Mouse (Mus musculus): ENCODE data around the gene Clic3. TPM values are rescaled to one million over a fixed set of nuclear protein-coding genes. Genes with fewer than 3 reads are reported as not detected.

Gene Clic3
- total RNA-seq, 2 experiments from 2014 or later: 0.59 to 1.2 TPM

DNA sequence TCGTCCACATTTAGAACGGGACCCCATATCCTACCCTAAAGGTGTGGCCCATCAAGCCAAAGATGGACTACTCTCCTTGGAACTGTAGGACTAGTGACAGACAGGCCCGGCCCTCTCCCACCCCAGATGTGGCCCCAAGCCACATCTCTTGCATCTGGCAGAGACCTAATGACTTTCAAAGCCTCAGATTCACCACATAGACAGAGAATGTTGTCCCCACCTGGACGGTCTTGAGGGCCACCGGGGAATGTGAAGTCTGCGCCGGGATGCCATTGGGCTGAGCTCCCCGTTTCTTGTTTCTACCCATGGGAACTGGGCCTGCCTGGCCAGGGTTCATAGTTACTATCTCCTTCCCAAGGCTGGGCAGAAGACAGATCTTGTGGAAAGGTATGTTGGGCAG, 20.9 kb downstream of the Clic3 start:
- intact Hi-C loops (cut with DNase I): no loop called here
- DNase-seq (ENCODE audit: low spot score in 2 of 2): no peak

DNA sequence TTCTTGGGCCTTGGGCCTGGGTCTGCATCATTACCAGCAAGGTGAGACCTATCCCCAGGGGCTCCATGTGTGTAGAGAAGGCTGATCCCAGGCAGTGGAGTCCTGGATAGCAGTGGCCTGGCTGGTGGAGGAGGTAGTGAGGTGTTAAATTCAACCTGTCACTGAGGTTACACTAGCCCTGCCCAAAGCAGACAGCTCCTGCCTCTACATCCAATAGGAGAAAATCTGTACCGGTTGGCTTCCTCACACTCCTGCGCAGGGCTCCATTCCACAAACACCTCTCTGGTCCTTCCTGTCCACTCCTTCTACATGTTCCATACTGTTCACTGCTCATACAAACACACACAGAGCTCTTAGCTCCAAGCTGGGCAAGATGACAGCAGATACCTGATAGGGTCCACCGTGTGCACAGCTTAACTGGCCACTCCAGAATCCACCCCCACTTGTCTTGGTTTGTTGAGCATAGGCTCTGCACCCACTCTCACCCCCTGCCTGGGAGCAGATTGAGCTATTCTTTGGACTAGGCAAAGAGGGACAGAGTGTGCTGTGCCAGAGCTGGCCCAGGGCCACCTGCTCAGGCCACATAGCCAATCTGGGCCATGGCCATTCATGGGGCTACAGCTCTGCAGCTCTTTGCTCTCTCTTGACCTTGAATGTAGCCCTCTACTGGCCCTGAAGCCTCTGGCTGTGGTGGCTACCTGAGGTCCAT, 21.5 kb downstream of the Clic3 start:
- peak; percentile 50 to 59 for DNase-seq (ENCODE audit: low spot score in 2 of 2)
- intact Hi-C loops (cut with DNase I): no loop called here

DNA sequence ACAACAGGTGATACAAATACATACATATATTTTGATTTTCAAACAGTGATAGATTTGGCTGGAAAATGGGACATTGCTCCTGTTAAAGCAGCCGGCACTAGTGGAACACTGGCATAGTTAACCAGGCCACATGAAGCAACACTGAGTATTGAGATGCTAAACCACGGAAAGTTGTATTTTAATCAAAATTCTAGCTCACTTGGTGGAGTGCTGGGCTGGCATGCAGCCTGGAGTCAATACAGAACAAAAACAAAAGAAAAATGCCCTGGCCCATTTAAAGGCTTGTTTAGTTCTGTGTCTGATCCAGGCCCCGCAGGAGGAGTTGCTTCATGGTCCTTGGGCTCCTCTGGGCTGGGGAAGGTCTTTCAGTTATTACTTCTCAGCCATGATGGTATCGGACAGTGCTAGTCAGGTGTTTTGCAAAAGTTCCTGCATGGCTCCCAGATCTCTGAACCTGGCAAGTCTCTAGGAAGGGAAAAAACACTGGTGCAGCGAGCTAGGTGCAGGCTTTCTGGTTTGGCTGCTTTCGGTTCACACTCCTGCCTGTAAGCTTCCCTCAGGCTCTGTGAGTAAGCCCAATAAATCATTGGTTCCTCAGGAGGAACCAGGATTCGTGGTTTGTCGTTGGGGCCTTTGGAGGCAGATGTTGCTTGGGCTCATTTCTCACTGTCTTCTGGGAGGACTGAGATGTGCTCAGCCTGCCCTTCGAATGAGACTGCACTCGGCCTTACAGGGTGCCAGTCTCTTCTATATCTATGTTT, 23.1 kb downstream of the Clic3 start:
- intact Hi-C loops (cut with DNase I): no loop called here
- no peak for DNase-seq (ENCODE audit: low spot score in 2 of 2)

DNA sequence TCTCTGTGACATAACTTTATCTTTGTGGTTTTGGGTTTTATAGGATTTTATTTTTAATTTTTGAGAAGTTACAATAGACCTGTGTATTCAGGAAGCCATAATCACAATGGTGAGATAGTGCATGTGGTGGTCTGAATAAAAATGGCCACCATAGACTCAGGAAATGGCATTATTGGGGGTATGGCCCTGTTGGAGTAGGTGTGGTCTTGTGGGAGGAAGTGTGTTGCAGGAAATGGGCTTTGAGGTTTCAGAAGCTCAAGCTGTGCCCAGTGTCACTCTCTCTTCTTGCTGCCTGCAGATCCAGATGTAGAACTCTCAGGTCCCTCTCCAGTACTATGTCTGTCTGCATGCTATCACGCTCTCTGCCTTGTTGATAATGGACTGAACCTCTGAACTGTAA, 23.9 kb downstream of the Clic3 start:
- no peak for DNase-seq (ENCODE audit: low spot score in 2 of 2)
- intact Hi-C loops (cut with DNase I): no loop called here

DNA sequence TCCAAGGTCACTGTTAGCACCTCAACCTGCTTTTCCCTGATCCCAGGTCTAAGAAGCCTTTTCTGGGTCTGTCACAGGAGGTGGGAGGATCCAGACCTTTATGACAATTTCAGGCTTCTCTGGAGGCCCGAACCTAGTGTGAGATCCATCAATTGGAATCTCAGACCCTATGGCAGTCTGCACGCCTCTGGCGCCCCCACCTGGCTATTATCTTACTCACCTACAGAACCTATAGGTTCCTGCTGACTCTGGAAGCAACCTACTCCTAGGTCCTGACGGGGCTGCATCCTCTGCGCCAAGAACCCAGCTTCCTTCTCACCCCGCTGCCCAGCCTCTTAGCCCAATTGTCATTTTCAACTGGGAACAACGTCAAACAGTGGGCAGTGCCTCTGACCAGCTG, 26.3 kb downstream of the Clic3 start:
- intact Hi-C loops (cut with DNase I): no loop called here
- DNase-seq (ENCODE audit: low spot score in 2 of 2): no peak

DNA sequence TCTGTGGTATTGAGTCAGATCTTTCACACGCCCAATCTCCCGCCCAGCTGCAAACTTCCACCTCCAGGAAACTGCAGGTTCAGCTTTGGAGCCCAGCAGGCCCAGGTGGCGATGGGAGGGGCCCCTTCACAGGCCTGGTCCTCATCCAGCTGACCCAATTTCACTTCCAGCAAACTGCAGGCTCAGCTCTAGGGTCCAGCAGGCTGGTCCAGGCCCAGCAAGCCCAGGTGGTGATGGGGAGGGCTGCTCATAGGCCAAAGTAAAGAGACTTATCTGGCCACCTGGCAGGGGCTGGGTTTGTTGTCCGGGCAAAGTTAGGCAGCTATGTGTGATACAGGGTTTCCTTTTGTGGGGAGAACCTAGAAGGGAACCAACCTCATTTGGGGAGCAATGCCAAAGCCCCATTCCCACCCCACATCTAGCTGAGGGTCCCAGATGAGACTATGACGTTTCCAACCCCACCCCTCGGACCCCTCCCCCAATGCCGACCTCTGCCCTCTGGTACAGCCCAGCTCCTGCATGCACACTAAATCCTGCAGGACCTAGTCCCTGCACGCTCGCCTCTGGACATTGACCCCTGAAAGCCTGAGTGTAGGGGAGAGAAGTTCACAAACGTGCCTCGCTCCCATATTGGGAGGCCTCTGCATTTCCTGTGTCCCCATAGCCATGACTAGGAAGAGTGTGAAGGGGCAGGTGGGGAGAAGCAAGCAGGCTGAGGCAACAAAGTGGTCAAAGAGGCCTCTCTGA, 28.4 kb downstream of the Clic3 start:
- no peak for DNase-seq (ENCODE audit: low spot score in 2 of 2)
- intact Hi-C loops (cut with DNase I): no loop called here

DNA sequence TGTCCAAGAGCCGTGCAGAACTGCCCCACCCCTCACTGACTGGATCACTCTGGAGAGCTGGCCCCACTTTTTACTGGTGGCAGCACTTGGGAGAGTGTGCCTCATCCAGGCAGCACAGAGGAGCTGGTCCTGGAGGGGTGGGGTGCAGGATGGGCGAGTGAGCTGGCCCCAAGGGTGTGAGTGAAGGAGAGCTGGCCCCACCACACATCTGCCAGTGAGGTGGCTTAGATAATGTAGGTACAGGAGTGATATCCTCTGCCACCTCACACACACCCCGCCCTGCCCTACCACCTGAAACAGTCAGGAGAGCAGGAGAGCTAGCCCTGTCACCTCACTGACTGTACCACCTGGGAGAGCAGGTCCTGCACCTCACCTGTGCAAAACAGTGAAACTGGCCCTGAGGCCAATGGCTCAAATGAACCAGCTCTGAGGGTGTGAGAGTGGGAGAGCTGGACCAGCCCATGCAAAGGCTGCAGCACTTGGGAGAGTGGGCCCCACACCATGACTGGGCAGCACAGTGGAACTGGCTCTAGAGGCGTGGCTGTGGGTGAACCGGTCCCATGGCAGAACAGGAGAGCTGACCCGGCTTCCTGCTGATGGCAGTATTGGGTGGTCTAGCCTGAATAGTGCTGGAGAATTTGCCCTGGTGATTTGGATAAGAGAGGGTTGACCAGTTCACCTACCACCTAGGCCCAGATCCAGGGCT, 31.5 kb downstream of the Clic3 start:
- no peak for DNase-seq (ENCODE audit: low spot score in 2 of 2)
- intact Hi-C loops (cut with DNase I): no loop called here

DNA sequence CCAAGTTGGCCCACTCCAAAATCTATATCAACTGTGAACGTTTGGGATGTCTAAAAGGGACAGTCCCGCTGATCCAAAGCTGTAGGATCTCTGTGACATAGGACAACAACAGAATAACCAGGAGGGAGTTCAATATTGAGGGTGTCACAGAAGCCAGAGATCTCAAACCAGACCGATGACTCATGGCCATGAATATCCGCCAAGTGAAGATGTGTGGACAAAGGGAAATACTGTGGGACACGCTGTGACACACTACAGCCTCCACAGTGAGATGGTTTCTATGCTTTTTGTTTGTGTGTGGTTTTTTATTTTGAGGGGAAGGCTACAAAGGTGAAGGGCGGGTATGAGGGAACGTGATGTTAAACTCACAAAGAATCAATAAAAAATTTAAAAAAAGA, 32.0 kb downstream of the Clic3 start:
- intact Hi-C loops (cut with DNase I): no loop called here
- no peak for DNase-seq (ENCODE audit: low spot score in 2 of 2)

DNA sequence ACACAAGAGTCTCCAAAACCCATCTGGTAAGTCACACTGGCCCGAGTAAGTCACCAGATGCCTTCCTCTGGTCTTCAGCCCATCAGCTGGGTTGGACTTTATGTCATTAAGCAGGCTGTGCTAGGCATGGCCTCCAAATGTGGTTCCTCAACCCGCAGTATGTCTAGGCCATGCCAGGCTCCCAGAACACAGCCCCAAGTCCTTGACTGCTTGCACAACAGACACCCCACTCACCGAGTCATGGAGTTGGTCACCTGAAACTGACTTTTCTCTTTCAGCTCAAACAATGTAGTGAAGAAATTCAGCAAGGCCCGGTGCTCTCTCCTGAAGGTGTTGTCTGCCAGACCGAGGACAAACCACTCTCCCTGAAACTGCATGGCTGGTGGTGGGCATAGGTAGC, 36.4 kb downstream of the Clic3 start:
- intact Hi-C loops (cut with DNase I): no loop called here
- no peak for DNase-seq (ENCODE audit: low spot score in 2 of 2)

DNA sequence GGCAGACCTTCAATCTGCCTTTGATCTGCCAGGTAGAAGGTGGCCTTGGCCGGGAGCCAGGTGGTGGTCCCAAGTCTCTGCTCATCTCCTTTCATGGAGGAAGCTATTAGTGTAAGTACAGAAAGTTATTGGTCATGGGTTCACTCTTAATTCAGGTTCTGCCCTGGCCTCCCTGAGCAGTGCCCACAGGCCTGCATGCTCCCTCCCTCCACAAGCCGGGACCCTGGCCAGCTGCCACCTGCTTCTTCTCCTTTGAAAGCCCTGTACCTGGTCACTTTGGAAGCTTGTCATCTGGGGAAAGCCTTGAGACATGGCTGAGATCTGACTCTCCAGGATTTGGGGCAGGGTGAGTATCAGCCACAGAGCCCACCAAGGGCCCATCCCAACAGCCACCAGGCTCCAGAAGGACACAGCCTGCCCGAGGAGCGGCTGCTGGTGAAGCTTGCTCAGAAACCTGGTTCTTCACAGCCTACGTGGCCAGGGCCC, 36.9 kb downstream of the Clic3 start, which contains the start of gene Lcn12:
Gene Lcn12, minus strand, starts transcription at position 436 of the 486 bp plus-strand sequence.
- intact Hi-C loops (cut with DNase I): no loop called here
- no peak for DNase-seq (ENCODE audit: low spot score in 2 of 2)

DNA sequence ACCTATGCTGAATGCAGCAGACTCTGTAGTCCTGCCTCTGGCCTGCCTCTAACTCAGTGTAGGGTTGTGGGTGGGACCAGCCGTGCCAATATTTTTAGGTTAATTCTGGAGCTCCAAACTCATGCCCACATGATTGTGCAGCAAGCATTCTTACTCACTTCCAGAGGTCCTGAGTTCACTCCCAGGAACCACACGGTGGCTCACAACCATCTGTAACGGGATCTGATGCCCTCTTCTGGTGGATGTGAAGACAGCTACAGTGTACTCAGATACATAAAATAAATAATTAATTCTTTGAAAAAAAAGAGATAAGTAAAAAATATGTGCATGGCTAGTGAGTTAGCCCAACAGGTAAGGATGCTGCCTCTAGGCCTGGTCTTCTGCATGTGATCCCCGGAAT, 39.8 kb downstream of the Clic3 start:
- intact Hi-C loops (cut with DNase I): loop anchor here (5.0 kb wide), 2 partner anchors 34 to 69 kb away; partner anchors contain the start of genes Abca2 and Paxx
- DNase-seq (ENCODE audit: low spot score in 2 of 2): peak in 1 of 2 experiments; percentile 43

DNA sequence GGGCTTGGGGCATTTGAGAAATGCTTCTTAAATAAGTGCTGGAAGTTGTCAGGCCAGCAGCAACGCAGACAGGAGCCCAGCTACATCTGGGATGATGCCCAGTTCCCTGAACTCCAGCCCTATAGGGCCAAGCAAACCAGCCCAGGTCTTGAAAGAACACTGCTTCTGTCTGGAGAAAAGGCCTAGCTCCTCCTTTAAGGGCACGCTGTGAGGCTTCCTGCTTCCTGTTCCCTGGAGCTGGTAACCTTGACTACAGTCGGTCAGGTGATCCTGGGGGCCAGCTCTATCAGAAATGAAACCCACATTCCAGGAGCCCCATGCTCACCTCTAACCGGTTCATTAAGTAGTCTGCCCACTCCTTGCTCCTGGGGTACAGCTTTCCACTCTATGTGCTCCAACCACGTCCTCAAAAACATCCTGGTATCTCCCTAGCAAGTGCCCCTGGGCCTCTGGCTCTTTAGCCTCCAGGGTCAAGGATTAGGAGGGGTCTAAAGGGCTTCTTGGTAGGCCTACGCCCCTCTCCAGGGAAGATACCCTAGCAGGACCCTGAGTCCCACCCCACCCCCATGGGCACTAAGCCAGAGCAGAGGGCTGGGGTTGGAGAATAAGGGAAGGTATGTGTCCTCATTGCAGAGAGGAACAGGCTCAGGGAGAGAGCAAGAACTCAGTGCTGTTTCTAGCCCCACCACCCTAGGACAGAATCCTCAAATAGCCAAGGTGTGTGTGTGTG, 41.4 kb downstream of the Clic3 start:
- intact Hi-C loops (cut with DNase I): loop anchor here (5.0 kb wide), 2 partner anchors 36 to 71 kb away; partner anchors contain the start of genes Abca2 and Paxx
- no peak for DNase-seq (ENCODE audit: low spot score in 2 of 2)

DNA sequence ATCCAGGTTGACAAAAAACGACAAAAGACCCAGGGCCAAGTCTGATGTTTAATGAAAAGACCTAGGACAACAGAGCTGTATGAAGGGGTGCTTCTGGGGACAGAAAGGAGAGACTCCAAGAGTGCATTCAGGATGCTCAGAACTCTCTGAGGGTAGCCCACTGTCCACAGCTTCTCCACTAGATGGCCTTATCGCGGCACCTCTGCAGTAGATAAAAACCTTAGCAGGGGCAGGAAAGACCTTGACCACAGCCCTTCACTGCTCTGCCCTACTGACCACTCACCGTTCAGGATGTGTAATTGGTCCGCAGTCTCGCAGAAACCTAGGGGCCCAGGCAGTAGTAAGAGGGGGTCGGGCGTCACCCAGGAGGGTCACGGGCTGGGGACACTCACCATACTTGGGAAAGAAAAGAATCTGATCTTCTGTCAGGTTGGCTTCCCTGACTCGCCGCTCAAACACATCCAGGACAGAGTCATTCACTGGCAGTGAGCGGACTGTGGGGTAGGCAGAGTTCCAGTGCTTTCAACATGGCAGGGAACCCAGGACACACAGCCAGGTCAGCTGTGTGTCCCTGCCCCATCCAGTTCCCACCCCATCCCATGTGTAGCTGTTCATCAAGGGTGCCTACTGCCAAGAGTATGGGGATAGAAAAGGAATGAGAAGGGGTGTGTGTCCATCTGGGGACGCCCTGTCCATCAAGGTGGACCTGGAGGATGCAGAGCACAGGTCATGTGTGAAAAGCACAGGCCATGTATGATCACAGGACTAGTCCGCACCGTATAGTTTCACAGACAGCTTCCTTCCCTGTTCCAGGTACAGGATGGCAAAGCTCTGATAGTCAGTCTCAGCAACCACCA, 42.2 kb downstream of the Clic3 start:
- intact Hi-C loops (cut with DNase I): loop anchor here (5.0 kb wide), 2 partner anchors 37 to 72 kb away; partner anchors contain the start of genes Abca2 and Paxx
- no peak for DNase-seq (ENCODE audit: low spot score in 2 of 2)

DNA sequence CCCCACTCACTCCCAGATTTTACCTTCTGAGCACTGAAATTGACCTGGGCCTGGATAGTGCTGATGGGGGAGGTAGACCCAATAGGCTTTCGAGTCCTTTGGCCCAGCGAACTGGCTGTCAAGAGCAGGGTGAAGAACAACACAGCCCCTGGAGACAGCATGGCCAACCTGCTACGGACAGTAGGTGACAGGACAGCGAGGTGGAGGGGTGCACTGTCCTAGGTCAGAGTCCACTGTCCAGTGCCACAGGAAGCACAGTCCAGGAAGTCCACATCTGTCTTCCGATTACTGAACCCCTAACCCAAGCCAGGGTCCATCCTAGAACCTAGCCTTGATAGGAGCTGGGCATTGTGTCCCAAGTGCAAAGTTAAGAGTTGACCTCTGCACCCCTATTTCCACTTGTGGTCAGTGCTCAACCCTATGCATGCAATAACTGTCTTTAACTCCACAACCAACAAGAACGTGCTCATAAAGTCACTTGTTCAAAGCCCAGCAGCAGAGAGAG, 43.5 kb downstream of the Clic3 start:
- no peak for DNase-seq (ENCODE audit: low spot score in 2 of 2)
- intact Hi-C loops (cut with DNase I): no loop called here

DNA sequence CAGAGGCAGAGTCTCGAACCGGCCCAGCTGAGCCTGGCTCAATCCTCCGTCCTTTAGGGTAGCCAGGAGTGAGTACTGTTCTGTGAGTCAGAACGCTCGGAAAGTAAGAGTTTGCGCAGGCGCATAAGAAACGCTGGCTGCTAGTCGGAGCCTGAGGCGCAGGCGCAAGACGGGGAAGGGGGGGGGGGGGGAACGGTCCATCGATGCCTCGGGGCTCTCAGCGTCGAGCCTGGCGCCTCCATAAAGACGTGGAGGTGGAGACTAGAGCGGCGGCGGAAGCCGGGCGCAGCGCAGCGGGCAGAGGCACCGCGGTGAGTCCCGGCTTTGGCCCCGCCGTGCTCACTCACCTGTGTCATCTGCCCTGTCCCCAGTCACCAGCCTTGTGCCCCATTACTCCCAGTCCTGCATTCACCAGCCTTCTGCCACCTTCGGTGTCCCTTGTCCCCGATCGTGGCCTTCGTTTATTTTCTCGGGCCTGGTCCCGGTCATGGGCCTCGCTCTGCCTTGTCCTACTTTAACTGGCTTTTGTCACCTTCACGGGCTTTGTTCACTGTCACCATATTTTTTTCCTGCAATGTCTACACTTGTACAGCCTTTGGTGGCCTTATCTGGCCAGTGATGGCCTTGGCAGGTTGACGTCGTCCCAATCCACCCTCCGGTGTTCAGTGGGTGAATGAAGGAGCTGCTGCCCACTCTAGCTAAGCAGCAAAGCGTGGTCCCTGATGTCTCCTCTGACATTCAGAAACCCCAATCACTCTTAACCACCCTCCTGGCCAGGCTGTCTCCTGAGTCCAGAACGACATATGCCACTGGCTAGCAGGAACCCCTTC, 44.2 kb downstream of the Clic3 start, which contains the start of gene Fbxw5:
Gene Fbxw5, plus strand, starts transcription at position 175 of the 830 bp plus-strand sequence.
- intact Hi-C loops (cut with DNase I): no loop called here
- peak; percentile 87 to 91 for DNase-seq (ENCODE audit: low spot score in 2 of 2)

DNA sequence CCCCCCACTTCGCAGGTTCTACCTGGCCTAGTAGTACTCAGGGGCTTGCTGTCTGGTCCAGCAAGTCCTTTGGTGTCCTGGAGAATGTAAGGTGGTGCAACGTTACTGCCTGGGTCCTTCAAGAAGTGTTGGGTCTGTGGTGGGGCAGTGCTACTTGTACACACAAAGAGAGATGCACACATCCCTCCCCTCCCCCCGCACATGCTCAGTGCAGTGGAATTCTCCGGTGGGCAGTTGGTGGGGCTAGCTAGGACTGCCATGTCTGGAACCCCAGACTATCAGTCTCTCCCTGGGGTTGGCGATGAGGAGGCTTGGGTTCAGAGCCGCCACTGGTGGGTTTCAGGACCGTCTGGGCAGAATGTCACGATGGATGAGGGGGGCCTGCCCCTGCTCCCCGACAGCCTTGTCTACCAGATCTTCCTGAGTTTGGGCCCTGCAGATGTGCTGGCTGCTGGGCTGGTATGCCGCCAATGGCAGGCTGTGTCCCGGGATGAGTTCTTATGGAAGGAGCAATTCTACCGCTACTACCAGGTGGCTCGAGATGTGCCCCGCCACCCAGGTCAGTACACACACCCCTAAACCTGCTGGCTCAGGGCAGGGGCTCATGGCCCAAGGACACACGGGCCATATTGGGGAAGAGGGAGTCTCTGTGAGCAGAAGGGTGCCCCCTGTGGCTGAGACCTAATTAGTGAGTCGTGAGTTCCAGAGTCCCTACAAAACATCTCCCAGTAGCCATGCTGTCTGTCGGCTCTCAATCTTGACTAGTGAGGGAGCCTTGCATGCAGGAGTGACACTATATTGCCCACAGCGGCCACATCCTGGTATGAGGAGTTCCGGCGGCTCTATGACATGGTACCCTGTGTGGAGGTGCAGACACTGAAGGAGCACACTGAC, 45.2 kb downstream of the Clic3 start, which contains the start of gene C8g:
Gene C8g, minus strand, starts transcription at position 127 of the 894 bp plus-strand sequence.
- peak in 1 of 2 experiments; percentile 50 for DNase-seq (ENCODE audit: low spot score in 2 of 2)
- intact Hi-C loops (cut with DNase I): no loop called here
